Mouse (Mus musculus) ES-Bruce4 (cell line): ENCODE data around the gene Gpx7.

Source experiments
- CTCF ChIP-seq: IDR thresholded peaks from one replicate; pipeline ENCODE4 v1.8.1; 2011; ENCODE audit warnings: low read depth, low read length
- EP300 ChIP-seq: IDR thresholded peaks from 2 replicates; pipeline ENCODE4 v1.6.1; 2011; ENCODE audit warnings: low read depth, low read length; ENCODE audit not compliant: insufficient read depth
- POLR2A ChIP-seq: IDR thresholded peaks from one replicate; pipeline ENCODE4 v1.8.1; 2011; ENCODE audit warnings: low read length; ENCODE audit not compliant: insufficient read depth

GRCm38 (mm10) chr4:108360136-108361055 is 46.4 kb downstream of the Gpx7 start:
- TF ChIP-seq POLR2A: no peak
- TF ChIP-seq CTCF: no peak
- TF ChIP-seq EP300: no peak
